ENCODE assay signal across 21 mouse cellular contexts in genomic region chr9:105659877-105660276, GRCm38 (mm10). TPM values are rescaled to one million over a fixed set of nuclear protein-coding genes. Genes with fewer than 3 reads are reported as not detected.
DNase-seq lines count a peak whose midpoint lies in the region; ATAC-seq lines count a peak whose summit lies in the region.
"Had no signal": no experiment of that assay in that cellular context is flagged by ENCODE, and none has a peak within 500 bp of the region (broad histone marks: within the 10 kb centered on the region; RNA-seq: fewer than 3 reads in every experiment).

No protein-coding gene starts in this region.

- peak; percentile 57 for DNase-seq in midbrain, embryonic 11.5 days (ENCODE audit: low spot score, missing footprints)
- peak; percentile 29 for DNase-seq in A20 (ENCODE audit: low read depth, low spot score)
- peak; percentile 51 to 59 for DNase-seq in B cell, adult 2 months
- no peak for DNase-seq in liver, embryonic 11.5 days (ENCODE audit: low spot score)
- no peak for DNase-seq in retina, embryonic 14.5 days (ENCODE audit: low spot score)
- DNase-seq: adrenal gland, adult 8-10 months; cerebellum, adult 9-11 months; gastrocnemius, postnatal 25 days; kidney, postnatal 36 days; layer of hippocampus, adult 9-11 months; lung, adult 2 months; lung, postnatal 36 days; right cerebral cortex, postnatal 25 days had no signal

- no peaks in the 10 kb centered on the region for H3K27me3 ChIP-seq in midbrain, embryonic 11.5 days (ENCODE audit: control insufficient read depth, insufficient read depth, low read length)
- no peaks in the 10 kb centered on the region for H3K27me3 ChIP-seq in midbrain, embryonic 16.5 days (ENCODE audit: control insufficient read depth, insufficient read depth, low read depth, low read length)
- H3K27me3 ChIP-seq in liver, embryonic 11.5 days (replicated peaks; ENCODE audit: control insufficient read depth, insufficient read depth, low read length) = no peaks in the 10 kb centered on the region
- H3K27me3 ChIP-seq: liver, embryonic 12.5 days; Patski had no signal

- peaks cover 10% of the 10 kb centered on the region; the same call in 1 of the 2 replicates for H3K36me3 ChIP-seq in midbrain, embryonic 11.5 days (ENCODE audit: control insufficient read depth, insufficient read depth, low read length)
- H3K36me3 ChIP-seq in midbrain, embryonic 16.5 days (ENCODE audit: control insufficient read depth, insufficient read depth, low read length) = peaks cover 17% of the 10 kb centered on the region
- H3K36me3 ChIP-seq in liver, embryonic 11.5 days (ENCODE audit: control insufficient read depth, insufficient read depth, low read length) = peaks cover 6% of the 10 kb centered on the region; the same call in 1 of the 2 replicates

- no peak overlapping the region for H3K4me3 ChIP-seq in midbrain, embryonic 11.5 days (ENCODE audit: low read depth, low read length)
- no peak overlapping the region for H3K4me3 ChIP-seq in midbrain, embryonic 16.5 days (ENCODE audit: low read depth, low read length)
- no peak overlapping the region for H3K4me3 ChIP-seq in liver, embryonic 11.5 days (ENCODE audit: low read depth, low read length)
- H3K4me3 ChIP-seq: liver, embryonic 12.5 days; myocyte had no signal

- no peaks in the 10 kb centered on the region for H3K9me3 ChIP-seq in midbrain, embryonic 11.5 days (ENCODE audit: control insufficient read depth, low read length)
- no peaks in the 10 kb centered on the region for H3K9me3 ChIP-seq in midbrain, embryonic 16.5 days (replicated peaks; ENCODE audit: control insufficient read depth, low read length, poor library complexity, severe bottlenecking)
- H3K9me3 ChIP-seq in liver, embryonic 11.5 days (ENCODE audit: control insufficient read depth, low read length) = no peaks in the 10 kb centered on the region
- H3K9me3 ChIP-seq: liver, embryonic 12.5 days had no signal

- H3K4me1 ChIP-seq in midbrain, embryonic 11.5 days (ENCODE audit: control insufficient read depth, insufficient read depth, low read length) = no peaks in the 10 kb centered on the region
- H3K4me1 ChIP-seq in midbrain, embryonic 16.5 days (ENCODE audit: control insufficient read depth, insufficient read depth, low read length) = no peaks in the 10 kb centered on the region
- H3K4me1 ChIP-seq in liver, embryonic 11.5 days (replicated peaks; ENCODE audit: control insufficient read depth, insufficient read depth, low read length) = no peaks in the 10 kb centered on the region
- H3K4me1 ChIP-seq: liver, embryonic 12.5 days had no signal

- no peak for ATAC-seq in midbrain, embryonic 11.5 days (ENCODE audit: low FRiP score)
- no peak for ATAC-seq in midbrain, embryonic 16.5 days
- peak; percentile 42; the same call in 1 of the 2 replicates for ATAC-seq in neutrophil, adult 5-6 weeks (ENCODE audit: extremely low read depth, insufficient number of reproducible peaks, low FRiP score, poor library complexity, severe bottlenecking)
- no peak for ATAC-seq in liver, embryonic 11.5 days (replicated peaks; ENCODE audit: low FRiP score)
- ATAC-seq: CD4-positive, CD25-positive, alpha-beta regulatory T cell, adult 4 months; intestine, embryonic 16.5 days; liver, embryonic 12.5 days; Patski had no signal

- WGBS in midbrain, embryonic 11.5 days = 90% methylated on average over 6 of the region's 6 CpGs
- WGBS in midbrain, embryonic 16.5 days = 69% methylated on average over 6 of the region's 6 CpGs
- WGBS in liver, embryonic 11.5 days = 89% methylated on average over 6 of the region's 6 CpGs

- H3K27ac ChIP-seq in midbrain, embryonic 11.5 days (ENCODE audit: low read depth, low read length) = no peak overlapping the region
- H3K27ac ChIP-seq in midbrain, embryonic 16.5 days (ENCODE audit: low read length) = no peak overlapping the region
- no peak overlapping the region for H3K27ac ChIP-seq in liver, embryonic 11.5 days (ENCODE audit: low read depth, low read length)
- H3K27ac ChIP-seq: hindbrain, embryonic 14.5 days; liver, embryonic 12.5 days had no signal

- H3K4me2 ChIP-seq in midbrain, embryonic 11.5 days = no peak overlapping the region
- no peak overlapping the region for H3K4me2 ChIP-seq in midbrain, embryonic 16.5 days (ENCODE audit: low read length)
- H3K4me2 ChIP-seq in liver, embryonic 11.5 days = no peak overlapping the region
- H3K4me2 ChIP-seq: hindbrain, embryonic 14.5 days; liver, embryonic 12.5 days had no signal

- H3K9ac ChIP-seq in midbrain, embryonic 11.5 days (ENCODE audit: low read length) = no peak overlapping the region
- no peak overlapping the region for H3K9ac ChIP-seq in midbrain, embryonic 16.5 days (ENCODE audit: low read depth, low read length)
- H3K9ac ChIP-seq in liver, embryonic 11.5 days (ENCODE audit: low read depth, low read length) = no peak overlapping the region
- H3K9ac ChIP-seq: hindbrain, embryonic 14.5 days; liver, embryonic 12.5 days had no signal

RNA-seq across cellular contexts. Expression of gene Pik3r4, which starts 17.1 kb away (rescaled TPM):
- 25.4 and 27.4 TPM in 2 replicates for polyA plus RNA-seq in midbrain, embryonic 11.5 days (2014; fragmentation: Nextera tagmentation; extraction: Ambion mirVana)
- 18.0 and 19.8 TPM in 2 replicates for polyA plus RNA-seq in midbrain, embryonic 16.5 days (2015; fragmentation: Nextera tagmentation; extraction: Ambion mirVana)
- total RNA-seq in neutrophil, adult 5-6 weeks (2017) = 40.0 and 46.2 TPM in 2 replicates
- polyA plus RNA-seq in liver, embryonic 11.5 days (2014; fragmentation: Nextera tagmentation; extraction: Ambion mirVana) = 19.5 TPM in 2 replicates

Comparison
In these comparisons a context has a peak if more than half of its experiments do, and no peak if none do; other contexts are left out.
1. DNase-seq: peak in midbrain, embryonic 11.5 days (single experiment), A20 (single experiment) and B cell, adult 2 months (2 of 2); none in liver, embryonic 11.5 days (single experiment) and retina, embryonic 14.5 days (single experiment).